Mouse (Mus musculus) limb, embryonic 12.5 days (tissue): ENCODE results near the gene Etv2. TPM values are rescaled to one million over a fixed set of nuclear protein-coding genes. Genes with fewer than 3 reads are reported as not detected.

Experiments
- ATAC-seq: fragments of 200-750 bp; cut with Nextera tagmentation; 2 replicates; pipeline ENCODE4 v1.8.0; 2017; ENCODE audit warnings: low read depth, moderate TSS enrichment; ENCODE audit not compliant: insufficient number of reproducible peaks, insufficient read depth, low FRiP score, low TSS enrichment
- H3K27ac ChIP-seq: fragments of 300-500 bp; sonication (generic); 2 replicates; pipeline ENCODE4 v1.5.1; 2016; ENCODE audit warnings: mild to moderate bottlenecking, moderate library complexity
- H3K27me3 ChIP-seq: fragments of 300-500 bp; sonication (generic); 2 replicates; pipeline ENCODE4 v1.6.1; 2016; ENCODE audit warnings: mild to moderate bottlenecking, moderate library complexity
- H3K36me3 ChIP-seq: fragments of 300-500 bp; sonication (generic); 2 replicates; pipeline ENCODE4 v1.6.1; 2016; ENCODE audit warnings: mild to moderate bottlenecking, moderate library complexity
- H3K4me1 ChIP-seq: fragments of 300-500 bp; sonication (generic); replicated peaks from 2 replicates; pipeline ENCODE4 v1.6.1; 2016
- H3K4me2 ChIP-seq: fragments of 300-500 bp; sonication (generic); 2 replicates; pipeline ENCODE4 v1.6.1; 2016; ENCODE audit warnings: mild to moderate bottlenecking, moderate library complexity
- H3K4me3 ChIP-seq: fragments of 300-500 bp; sonication (generic); replicated peaks from 2 replicates; pipeline ENCODE4 v1.5.1; 2016; ENCODE audit warnings: mild to moderate bottlenecking
- H3K9ac ChIP-seq: fragments of 300-500 bp; sonication (generic); replicated peaks from 2 replicates; pipeline ENCODE4 v1.6.1; 2016; ENCODE audit warnings: mild to moderate bottlenecking, moderate library complexity
- H3K9me3 ChIP-seq: fragments of 300-500 bp; sonication (generic); 2 replicates; pipeline ENCODE4 v1.6.1; 2016; ENCODE audit warnings: mild to moderate bottlenecking, moderate library complexity
- WGBS: fragments of 180-500 bp; shearing (Covaris S2); methylation state at CpG from one replicate; pipeline ENCODE4 v1.1.7; 2016; 5-methylcytosine and 5-hydroxymethylcytosine counted together
- microRNA-seq: library from miRNA; unstranded; fragments of <30 nt; microRNA quantifications from one replicate; pipeline ENCODE4, GENCODE M21; 2017
- polyA plus RNA-seq: library from polyadenylated mRNA; unstranded; fragments of >200 nt; fragmentation: Nextera tagmentation; extraction: Ambion mirVana; gene quantifications from 2 replicates; pipeline ENCODE4 v1.2.1, GENCODE M21; 2016

The Etv2 gene
- polyA plus RNA-seq, 1 experiment from 2014 or later = not detected

DNA sequence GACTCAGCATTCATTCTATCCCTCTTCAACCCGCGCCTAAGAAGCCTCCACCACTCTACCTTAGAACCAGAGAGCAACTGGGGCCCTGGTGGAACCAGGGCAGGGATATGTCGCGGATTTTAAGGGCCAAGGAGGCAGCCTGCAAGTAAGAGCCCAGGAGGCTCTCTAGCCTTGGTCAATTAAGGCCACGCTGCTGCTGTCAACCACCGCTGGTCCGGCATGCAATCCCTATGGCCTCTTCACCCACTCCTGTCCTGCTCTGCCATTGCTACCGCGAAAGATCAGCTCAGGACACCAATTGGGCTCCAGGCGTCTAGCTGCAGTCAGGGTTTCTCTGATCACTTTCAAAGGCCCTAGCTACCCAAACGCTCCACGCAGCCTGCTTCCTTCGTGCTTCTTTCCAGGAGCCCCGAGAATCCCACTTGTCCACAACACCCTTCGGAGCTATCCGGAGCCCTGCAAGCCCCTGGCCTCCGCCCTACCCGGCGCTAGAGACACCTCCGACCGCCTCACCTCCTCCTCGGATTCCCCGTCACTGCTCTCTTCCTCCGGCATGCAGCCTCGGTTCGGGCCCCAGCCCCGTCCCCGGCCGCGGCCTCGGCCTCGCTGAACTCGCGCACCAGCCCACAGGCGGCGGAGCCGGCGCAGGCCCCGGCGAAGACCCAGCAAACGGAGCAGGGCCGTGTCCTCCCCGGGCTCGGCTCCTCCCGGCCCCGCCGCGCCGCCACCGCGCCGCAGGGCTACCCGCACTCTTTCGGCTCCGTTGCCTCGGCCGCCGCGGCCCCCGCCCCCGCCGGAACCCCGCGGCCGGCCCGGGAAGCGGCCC, 47.6 kb downstream of the Etv2 start:
- Histone ChIP-seq H3K9me3 (no peaks in the 10 kb centered on the region), H3K4me1 (peaks cover 20% of the 10 kb centered on the region), H3K9ac (peak overlapping the region; percentile 98), H3K27ac (peak overlapping the region; percentile 92), H3K4me3 (peak overlapping the region; percentile 99), H3K27me3 (no peaks in the 10 kb centered on the region), H3K36me3 (peaks cover 38% of the 10 kb centered on the region), H3K4me2 (peak overlapping the region; percentile 94)
- ATAC-seq = peak; percentile 20
- WGBS = under 1% methylated on average over 56 of the region's 67 CpGs

DNA sequence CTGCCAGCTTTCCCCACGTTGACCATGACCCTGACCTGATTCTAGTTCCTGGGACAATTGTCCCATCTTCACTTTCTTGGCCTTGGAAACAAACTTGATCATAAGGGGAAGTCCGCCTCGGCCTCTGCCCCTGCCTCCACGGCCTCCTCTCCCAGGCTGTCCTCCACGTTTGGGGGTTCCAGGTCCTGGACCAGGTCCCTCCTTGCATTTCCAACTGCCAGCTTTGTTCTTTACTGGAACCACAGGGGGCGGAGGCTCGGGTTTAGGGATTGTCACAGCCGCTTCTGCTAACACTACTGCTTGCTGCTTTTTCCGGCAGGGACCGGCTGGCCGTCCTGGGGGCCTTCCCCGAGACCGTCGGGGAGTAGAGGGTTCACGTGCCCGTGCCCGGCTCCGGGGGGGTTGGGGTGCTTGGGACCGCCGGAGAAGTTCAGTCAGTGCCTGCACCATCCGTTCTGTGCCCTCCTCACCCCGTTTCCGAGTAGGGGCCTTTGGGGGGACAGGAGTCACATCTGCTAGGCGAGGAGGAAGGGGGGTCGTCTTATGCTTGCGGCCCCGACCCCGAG, 49.1 kb downstream of the Etv2 start:
- no peaks in the 10 kb centered on the region for H3K9me3 ChIP-seq
- no peak for ATAC-seq
- H3K4me1 ChIP-seq = peaks cover 20% of the 10 kb centered on the region
- peak overlapping the region; percentile 98; the same call in 1 of the 2 replicates for H3K9ac ChIP-seq
- H3K36me3 ChIP-seq = peaks cover 53% of the 10 kb centered on the region
- no peak overlapping the region for H3K4me3 ChIP-seq
- no peak overlapping the region for H3K27ac ChIP-seq
- 90% methylated on average over 28 of the region's 28 CpGs for WGBS
- no peaks in the 10 kb centered on the region for H3K27me3 ChIP-seq
- H3K4me2 ChIP-seq = peak overlapping the region; percentile 94

DNA sequence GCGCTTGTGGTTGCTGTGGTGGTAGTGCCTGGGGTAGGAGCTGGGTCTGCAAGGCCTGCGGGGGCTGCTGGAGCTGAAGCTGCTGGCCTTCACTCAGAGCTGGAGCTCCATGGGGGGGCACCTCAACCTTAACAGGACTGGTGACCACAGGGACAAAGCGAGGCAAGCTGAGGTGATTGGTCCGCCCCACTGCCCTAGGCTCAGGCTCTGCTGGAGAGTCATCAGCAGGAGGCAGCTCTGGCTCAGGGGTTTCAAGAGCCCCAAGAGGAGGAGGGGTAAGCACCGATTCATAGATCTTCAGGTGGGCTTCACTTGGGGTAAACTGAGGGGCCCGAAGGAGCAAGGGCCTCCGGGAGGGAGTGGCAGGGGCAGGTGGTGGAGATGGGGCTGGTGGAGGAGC, 50.5 kb downstream of the Etv2 start:
- no peak overlapping the region for H3K4me3 ChIP-seq
- no peaks in the 10 kb centered on the region for H3K9me3 ChIP-seq

DNA sequence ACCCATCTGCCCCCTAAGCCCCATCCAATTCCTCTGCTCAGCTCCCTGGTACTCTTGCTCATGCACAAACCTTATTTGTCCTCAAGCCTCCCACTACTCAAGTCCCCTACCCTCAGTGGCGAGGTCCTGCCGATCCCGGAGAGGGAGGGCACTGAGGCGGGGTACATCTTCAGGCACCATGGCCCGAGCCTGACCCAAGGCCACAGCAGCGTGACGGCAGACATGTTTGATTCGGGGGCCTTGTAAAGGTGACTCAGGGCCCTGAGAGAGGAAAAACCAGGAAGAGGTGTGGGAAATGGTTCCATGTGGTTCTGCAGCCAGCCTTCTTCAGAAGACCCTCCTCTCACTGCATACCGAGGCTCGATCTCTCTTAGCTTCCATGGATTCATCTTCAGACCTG, 51.3 kb downstream of the Etv2 start:
- no peaks in the 10 kb centered on the region for H3K9me3 ChIP-seq
- no peaks in the 10 kb centered on the region for H3K27me3 ChIP-seq
- H3K27ac ChIP-seq = no peak overlapping the region
- peaks cover 75% of the 10 kb centered on the region for H3K36me3 ChIP-seq
- H3K4me2 ChIP-seq = no peak overlapping the region
- H3K4me1 ChIP-seq = peaks cover 14% of the 10 kb centered on the region
- WGBS = 94% methylated on average over 10 of the region's 10 CpGs
- no peak overlapping the region for H3K4me3 ChIP-seq
- ATAC-seq = no peak
- no peak overlapping the region for H3K9ac ChIP-seq

More for the DNA sequence above, 50.5 kb downstream of the Etv2 start:
- over 99% methylated on average over 7 of the region's 7 CpGs for WGBS
- Histone ChIP-seq H3K4me1 (peaks cover 20% of the 10 kb centered on the region), H3K9ac (no peak overlapping the region), H3K27me3 (no peaks in the 10 kb centered on the region), H3K36me3 (peaks cover 67% of the 10 kb centered on the region), H3K27ac (no peak overlapping the region), H3K4me2 (no peak overlapping the region)
- no peak for ATAC-seq

Small RNA genes lying within 50 kb of the gene (microRNA-seq; reads per million reads assigned to microRNA genes)
- gene Mir3569 = not detected

Other genes starting within 250 kb of the Etv2 start
- 14.1 and 19.6 TPM in 2 replicates for gene Tyrobp, start 222.1 kb downstream of the Etv2 start, polyA plus RNA-seq
- 0.77 TPM in 1 of 2 replicates, not detected in the other for gene Hcst, start 216.0 kb downstream of the Etv2 start, polyA plus RNA-seq
- 1.2 and 1.3 TPM in 2 replicates for gene Nfkbid, start 214.1 kb downstream of the Etv2 start, polyA plus RNA-seq
- 32.5 and 33.9 TPM in 2 replicates for gene Aplp1, start 190.3 kb downstream of the Etv2 start, polyA plus RNA-seq
- 0.29 and 0.65 TPM in 2 replicates for gene Kirrel2, start 178.2 kb downstream of the Etv2 start, polyA plus RNA-seq
- 0.10 TPM in 1 of 2 replicates, not detected in the other for gene Nphs1, start 177.5 kb downstream of the Etv2 start, polyA plus RNA-seq
- gene Prodh2, start 142.2 kb downstream of the Etv2 start, polyA plus RNA-seq = not detected in 2 replicates
- gene Arhgap33, start 100.8 kb downstream of the Etv2 start, polyA plus RNA-seq = 15.1 and 17.7 TPM in 2 replicates
- gene Hspb6, start 83.7 kb downstream of the Etv2 start, polyA plus RNA-seq = 9.5 and 10.9 TPM in 2 replicates
- 15.3 and 16.0 TPM in 2 replicates for gene Proser3, start 83.6 kb downstream of the Etv2 start, polyA plus RNA-seq
- 45.4 and 51.5 TPM in 2 replicates for gene Lin37, start 76.0 kb downstream of the Etv2 start, polyA plus RNA-seq
- 87.8 and 89.9 TPM in 2 replicates for gene U2af1l4, start 72.6 kb downstream of the Etv2 start, polyA plus RNA-seq
- gene Gm49396, start 72.5 kb downstream of the Etv2 start, polyA plus RNA-seq = 16.3 and 18.5 TPM in 2 replicates
- 136 TPM in 2 replicates for gene Psenen, start 72.2 kb downstream of the Etv2 start, polyA plus RNA-seq
- 3.2 and 4.1 TPM in 2 replicates for gene Igflr1, start 70.4 kb downstream of the Etv2 start, polyA plus RNA-seq
- 11.0 and 12.1 TPM in 2 replicates for gene Kmt2b, start 47.1 kb downstream of the Etv2 start, polyA plus RNA-seq
- 0.25 and 0.38 TPM in 2 replicates for gene Zbtb32, start 36.9 kb downstream of the Etv2 start, polyA plus RNA-seq
- gene Upk1a, start 23.0 kb downstream of the Etv2 start, polyA plus RNA-seq = 1.4 and 2.0 TPM in 2 replicates
- 783 and 848 TPM in 2 replicates for gene Cox6b1, start 9.7 kb downstream of the Etv2 start, polyA plus RNA-seq
- gene Rbm42, start 14.5 kb upstream of the Etv2 start, polyA plus RNA-seq = 150 and 155 TPM in 2 replicates
- 64.3 and 70.0 TPM in 2 replicates for gene Haus5, start 29.1 kb upstream of the Etv2 start, polyA plus RNA-seq
- not detected in 2 replicates for gene Pmis2, start 35.8 kb upstream of the Etv2 start, polyA plus RNA-seq
- not detected in 2 replicates for gene 2200002J24Rik, start 63.1 kb upstream of the Etv2 start, polyA plus RNA-seq
- 0.50 and 0.60 TPM in 2 replicates for gene Atp4a, start 76.4 kb upstream of the Etv2 start, polyA plus RNA-seq
- 158 and 162 TPM in 2 replicates for gene Tmem147, start 93.7 kb upstream of the Etv2 start, polyA plus RNA-seq
- gene Gapdhs, start 107.8 kb upstream of the Etv2 start, polyA plus RNA-seq = 0.51 and 0.71 TPM in 2 replicates
- 1.7 and 2.3 TPM in 2 replicates for gene Sbsn, start 115.6 kb upstream of the Etv2 start, polyA plus RNA-seq
- gene Dmkn, start 127.9 kb upstream of the Etv2 start, polyA plus RNA-seq = not detected in 2 replicates
- not detected in 2 replicates for gene Krtdap, start 152.0 kb upstream of the Etv2 start, polyA plus RNA-seq
- gene Ffar2, start 187.9 kb upstream of the Etv2 start, polyA plus RNA-seq = not detected in 2 replicates
- gene Ffar3, start 220.3 kb upstream of the Etv2 start, polyA plus RNA-seq = not detected in 2 replicates
- not detected in 2 replicates for gene Ffar1, start 225.7 kb upstream of the Etv2 start, polyA plus RNA-seq
- gene Cd22, start 244.5 kb upstream of the Etv2 start, polyA plus RNA-seq = 0.05 and 0.26 TPM in 2 replicates